ENCODE assay signal across 8 mouse cellular contexts in genomic region chr7:25297454-25298325, GRCm38 (mm10). TPM values are rescaled to one million over a fixed set of nuclear protein-coding genes. Genes with fewer than 3 reads are reported as not detected.
DNase-seq lines count a peak whose midpoint lies in the region; ATAC-seq and TF ChIP-seq lines count a peak whose summit lies in the region.

Gene Pafah1b3, minus strand, starts transcription at chr7:25297986.

- no peaks in the 10 kb centered on the region for H3K27me3 ChIP-seq in intestine, postnatal 0 days (replicated peaks; ENCODE audit: control insufficient read depth, insufficient read depth, low read length)
- peaks cover 1% of the 10 kb centered on the region for H3K27me3 ChIP-seq in midbrain, embryonic 10.5 days (ENCODE audit: low read depth, poor library complexity, severe bottlenecking)
- H3K27me3 ChIP-seq in small intestine, adult 2 months (ENCODE audit: control insufficient read depth, insufficient read depth, low read length) = no peaks in the 10 kb centered on the region

- H3K4me3 ChIP-seq in gastrocnemius, adult 2 months = peak within 1 kb of the TSS; percentile 79
- H3K4me3 ChIP-seq in cortical plate, adult 2 months (ENCODE audit: insufficient read depth, low read length) = peak within 1 kb of the TSS; percentile 62
- peak within 1 kb of the TSS; percentile 80 for H3K4me3 ChIP-seq in intestine, postnatal 0 days (ENCODE audit: low read depth, low read length)
- H3K4me3 ChIP-seq in midbrain, embryonic 10.5 days = peak within 1 kb of the TSS; percentile 92
- peak within 1 kb of the TSS; percentile 81 for H3K4me3 ChIP-seq in small intestine, adult 2 months (ENCODE audit: low read depth, low read length)

- H3K9me3 ChIP-seq in intestine, postnatal 0 days (ENCODE audit: control insufficient read depth) = no peaks in the 10 kb centered on the region
- no peaks in the 10 kb centered on the region for H3K9me3 ChIP-seq in midbrain, embryonic 10.5 days (replicated peaks)

- H3K4me2 ChIP-seq in intestine, postnatal 0 days (replicated peaks; ENCODE audit: low read depth) = peak within 1 kb of the TSS; percentile 98

- intact Hi-C loops in gastrocnemius, adult 2 months (cut with DNase I) = no loop called here
- intact Hi-C loops in left cerebral cortex, postnatal 36 days (cut with DNase I) = loop anchor here (2.0 kb wide), 1 partner anchor 15 kb away; no protein-coding TSS in a partner anchor

- DNase-seq in gastrocnemius, adult 2 months = peak; percentile 64
- no peak for DNase-seq in gastrocnemius, adult 18-20 months (ENCODE audit: low spot score)
- DNase-seq in gastrocnemius, postnatal 4 days (ENCODE audit: low spot score in 2 of 2) = peak; percentile 57 to 74
- peak; percentile 83 to 86 for DNase-seq in left cerebral cortex, postnatal 36 days (ENCODE audit: low spot score in 2 of 2)
- DNase-seq in midbrain, embryonic 10.5 days (ENCODE audit: low spot score) = peak; percentile 92

- peak; percentile 27; the same call in 1 of the 2 replicates for TF ChIP-seq CTCF in gastrocnemius, adult 2 months (IDR thresholded peaks at IDR 0.05)
- TF ChIP-seq CTCF in cortical plate, adult 2 months (IDR thresholded peaks at IDR 0.05; ENCODE audit: extremely low read depth, insufficient read depth, low read length) = peak; percentile 18; the same call in 1 of the 2 replicates
- peak; percentile 63 for TF ChIP-seq CTCF in intestine, postnatal 0 days (IDR thresholded peaks at IDR 0.05; ENCODE audit: low read depth)
- TF ChIP-seq CTCF in small intestine, adult 2 months (IDR thresholded peaks at IDR 0.05; ENCODE audit: extremely low read depth, insufficient read length, insufficient replicate concordance, low read depth, low read length) = peak; percentile 54; the same call in 1 of the 2 replicates

- ATAC-seq in intestine, postnatal 0 days = peak; percentile 93

- H3K27ac ChIP-seq in gastrocnemius, adult 2 months = peak within 1 kb of the TSS; percentile 77
- no peak within 1 kb of the TSS for H3K27ac ChIP-seq in cortical plate, adult 2 months (ENCODE audit: insufficient read depth, low read length)
- H3K27ac ChIP-seq in intestine, postnatal 0 days (ENCODE audit: low read depth, low read length) = peak within 1 kb of the TSS; percentile 96
- H3K27ac ChIP-seq in midbrain, embryonic 10.5 days (replicated peaks) = peak within 1 kb of the TSS; percentile 99
- H3K27ac ChIP-seq in small intestine, adult 2 months (ENCODE audit: insufficient read depth, low read depth, low read length) = peak within 1 kb of the TSS; percentile 89

- H3K9ac ChIP-seq in intestine, postnatal 0 days (ENCODE audit: low read depth, low read length) = peak within 1 kb of the TSS; percentile 68

- H3K36me3 ChIP-seq in intestine, postnatal 0 days (ENCODE audit: control insufficient read depth, insufficient read depth) = peaks cover 23% of the 10 kb centered on the region
- peaks cover 36% of the 10 kb centered on the region for H3K36me3 ChIP-seq in midbrain, embryonic 10.5 days
- peaks cover 17% of the 10 kb centered on the region for H3K36me3 ChIP-seq in small intestine, adult 2 months (ENCODE audit: control insufficient read depth, insufficient read depth, low read length)

- under 1% methylated on average over 52 of the region's 52 CpGs for WGBS in intestine, postnatal 0 days
- under 1% methylated on average over 52 of the region's 52 CpGs for WGBS in midbrain, embryonic 10.5 days
- WGBS in small intestine, adult 2 months = under 1% methylated on average over 52 of the region's 52 CpGs

- 0 out of 2 replicates have a peak, but pooled peaks cover 1% of the 10 kb centered on the region for H3K4me1 ChIP-seq in cortical plate, adult 2 months (ENCODE audit: control insufficient read depth, insufficient read depth, low read length)
- H3K4me1 ChIP-seq in intestine, postnatal 0 days (replicated peaks; ENCODE audit: control insufficient read depth, insufficient read depth, low read length) = no peaks in the 10 kb centered on the region
- H3K4me1 ChIP-seq in midbrain, embryonic 10.5 days = peaks cover 44% of the 10 kb centered on the region
- peaks cover 5% of the 10 kb centered on the region for H3K4me1 ChIP-seq in small intestine, adult 2 months (ENCODE audit: control insufficient read depth, insufficient read depth, insufficient read length, low read length)

- TF ChIP-seq POLR2A in cortical plate, adult 2 months (IDR thresholded peaks at IDR 0.05; ENCODE audit: extremely low read depth, insufficient read depth, low read length) = no peak
- TF ChIP-seq POLR2A in small intestine, adult 2 months (IDR thresholded peaks at IDR 0.05; ENCODE audit: low read depth, low read length) = peak; percentile 57; the same call in 1 of the 2 replicates

RNA-seq across cellular contexts. Expression of gene Pafah1b3, which starts in this region (rescaled TPM):
- under 1 TPM; 0.38 to 0.86 TPM for total RNA-seq in gastrocnemius, adult 2 months (2021)
- total RNA-seq in gastrocnemius, adult 18-20 months (2021) = 1 to 10 TPM in 1 of 2 experiments, under 1 TPM in 1; 0.82 to 1.1 TPM
- 20.5 and 24.5 TPM in 2 replicates for polyA plus RNA-seq in cortical plate, adult 2 months (2012; rRNA removed)
- total RNA-seq in gastrocnemius, postnatal 4 days (2021) = 10 to 100 TPM; 27.1 to 33.1 TPM
- polyA plus RNA-seq in intestine, postnatal 0 days (2015; fragmentation: Nextera tagmentation; extraction: Ambion mirVana) = 87.6 and 91.9 TPM in 2 replicates
- total RNA-seq in left cerebral cortex, postnatal 36 days (2021) = 10 to 100 TPM; 24.0 to 25.5 TPM
- polyA plus RNA-seq in midbrain, embryonic 10.5 days (2016; fragmentation: Nextera tagmentation; extraction: Ambion mirVana) = 293 and 325 TPM in 2 replicates
- polyA plus RNA-seq in small intestine, adult 2 months (2012; rRNA removed) = 87.2 and 184 TPM in 2 replicates

Comparison
In these comparisons a context has a peak if more than half of its experiments do, and no peak if none do; other contexts are left out.
1. RNA of gene Pafah1b3 (total RNA-seq): 27.1 to 33.1 TPM in gastrocnemius, postnatal 4 days and 24.0 to 25.5 TPM in left cerebral cortex, postnatal 36 days; 0.82 to 1.1 TPM in gastrocnemius, adult 18-20 months and 0.38 to 0.86 TPM in gastrocnemius, adult 2 months; every median in the first group is over 10 times any median in the second.
2. Peak in DNase-seq, H3K4me3 ChIP-seq and H3K27ac ChIP-seq in gastrocnemius, adult 2 months; RNA of the gene not detected or under 1 TPM.
3. Peak in every context shown above with its lines, with median percentiles within 50 percentile points of each other: H3K4me3 ChIP-seq and CTCF ChIP-seq.